Mouse (Mus musculus): Measurements from ENCODE around the gene Nanos2.

The Nanos2 gene

GRCm38 (mm10) chr7:19016042-19016441 is 28.8 kb downstream of the Nanos2 start:
- DNase-seq (ENCODE audit: low spot score in 2 of 2) = no peak

GRCm38 (mm10) chr7:19017909-19018308 is 30.7 kb downstream of the Nanos2 start:
- DNase-seq (ENCODE audit: low spot score in 2 of 2) = no peak

- no peak for DNase-seq (ENCODE audit: low spot score in 2 of 2)
Measured at GRCm38 (mm10) chr7:19021048-19021447, 33.8 kb downstream of the Nanos2 start.

GRCm38 (mm10) chr7:19022189-19022958 is 35.2 kb downstream of the Nanos2 start:
- DNase-seq (ENCODE audit: low spot score in 2 of 2) = no peak

- DNase-seq (ENCODE audit: low spot score in 2 of 2) = peak in 1 of 2 experiments; percentile 56
Measured at GRCm38 (mm10) chr7:19023357-19023814, 36.2 kb downstream of the Nanos2 start, which contains the start of gene Foxa3. Gene Foxa3 (minus strand): TSS chr7:19023538.

GRCm38 (mm10) chr7:19024096-19024506 is 36.9 kb downstream of the Nanos2 start, which contains the start of gene Sympk:
Gene Sympk (plus strand): TSS chr7:19024377.
- DNase-seq (ENCODE audit: low spot score in 2 of 2) = peak; percentile 88 to 96

GRCm38 (mm10) chr7:19024581-19025255 is 37.5 kb downstream of the Nanos2 start:
- peak; percentile 55 to 57 for DNase-seq (ENCODE audit: low spot score in 2 of 2)

- DNase-seq (ENCODE audit: low spot score in 2 of 2) = no peak
Measured at GRCm38 (mm10) chr7:19028067-19028466, 40.9 kb downstream of the Nanos2 start.

- DNase-seq (ENCODE audit: low spot score in 2 of 2) = peak; percentile 48 to 77
Measured at GRCm38 (mm10) chr7:19029084-19029653, 42.0 kb downstream of the Nanos2 start.

- DNase-seq (ENCODE audit: low spot score in 2 of 2) = no peak
Measured at GRCm38 (mm10) chr7:19031641-19032040, 44.4 kb downstream of the Nanos2 start.

Measured in spleen, postnatal 10 days (tissue).